Mouse (Mus musculus): Measurements from ENCODE around the gene Hspb8. TPM values are rescaled to one million over a fixed set of nuclear protein-coding genes. Genes with fewer than 3 reads are reported as not detected.

The Hspb8 gene
- polyA plus RNA-seq (2016; fragmentation: Nextera tagmentation; extraction: Ambion mirVana) = 8.5 and 8.6 TPM in 2 replicates

DNA sequence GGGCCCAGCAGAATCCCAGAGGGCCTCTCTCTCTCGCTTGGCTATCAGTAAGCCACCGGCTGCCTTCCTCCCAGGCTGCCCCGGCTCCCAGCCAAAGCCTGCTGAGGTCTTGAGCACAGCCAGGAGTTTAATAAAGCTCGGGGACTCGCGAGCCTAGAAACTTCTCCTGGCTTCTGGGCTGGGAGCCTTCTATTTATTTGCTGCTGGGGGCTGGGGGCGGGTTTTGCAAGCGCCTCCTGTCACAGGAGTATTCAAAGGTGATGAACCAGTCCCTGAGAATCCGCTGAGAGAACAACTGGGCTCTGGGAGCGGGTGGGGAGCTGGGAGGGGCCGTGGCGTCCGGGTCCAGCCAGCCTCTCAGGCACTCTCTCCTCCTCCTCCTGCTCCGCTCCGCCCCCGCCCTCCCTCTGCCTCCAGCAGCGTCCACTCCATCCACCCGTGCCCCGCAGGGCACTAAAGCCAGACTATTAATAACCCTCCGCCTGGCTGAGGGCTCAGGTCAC is at the start of gene Hspb8:
Hspb8 (minus strand) TSS at position 166 of the 503 bp plus-strand sequence.
- Histone ChIP-seq H3K4me3 (peak within 1 kb of the TSS; percentile 49), H3K27ac (peak within 1 kb of the TSS; percentile 84), H3K9me3 (no peaks in the 10 kb centered on the region), H3K27me3 (ENCODE audit: poor library complexity, severe bottlenecking) (peaks cover 28% of the 10 kb centered on the region), H3K36me3 (replicated peaks) (no peaks in the 10 kb centered on the region), H3K4me1 (peaks cover 57% of the 10 kb centered on the region)
- under 1% methylated on average over 20 of the region's 20 CpGs for WGBS
- DNase-seq (ENCODE audit: extremely low spot score, low spot score) = peak; percentile 55

DNA sequence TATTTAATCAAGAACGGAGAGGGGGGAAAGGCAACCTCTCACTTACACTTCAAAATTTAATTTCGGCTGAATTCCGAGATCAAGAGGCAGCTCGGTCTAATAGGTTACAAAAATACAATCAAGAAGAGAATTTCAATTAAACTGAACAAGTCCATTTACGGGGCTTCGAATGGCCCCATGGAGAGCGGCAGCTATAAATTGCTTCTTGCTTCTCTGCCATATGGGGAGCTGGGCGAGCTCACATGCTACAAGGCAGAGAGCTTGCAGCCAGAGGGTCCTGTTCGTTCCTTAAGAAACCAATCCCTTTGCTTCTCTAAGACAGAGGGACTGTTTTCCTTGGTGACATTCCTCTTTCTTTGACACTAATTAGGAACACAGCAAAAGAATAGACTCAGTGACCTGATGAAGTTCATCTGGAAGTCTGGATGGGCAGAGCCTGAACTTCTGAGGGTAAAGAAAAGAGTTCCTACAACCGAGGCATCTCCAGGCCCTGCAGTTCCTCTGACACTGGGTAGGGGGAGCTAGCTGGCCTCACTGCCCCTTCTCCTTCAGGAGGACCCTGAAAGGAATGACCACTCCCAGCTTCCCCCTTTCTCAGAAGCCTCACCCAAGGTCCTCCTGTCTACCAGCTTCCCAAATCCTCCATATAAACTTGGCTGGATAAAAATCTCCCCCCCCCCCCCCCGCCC is 38.8 kb upstream of the Hspb8 start:
- Histone ChIP-seq H3K36me3 (replicated peaks) (peaks cover 31% of the 10 kb centered on the region), H3K9me3 (peaks cover 17% of the 10 kb centered on the region), H3K4me3 (no peak overlapping the region), H3K27ac (no peak overlapping the region), H3K27me3 (ENCODE audit: poor library complexity, severe bottlenecking) (peaks cover 35% of the 10 kb centered on the region), H3K4me1 (peaks cover 24% of the 10 kb centered on the region)
- WGBS = 37% methylated on average over 11 of the region's 11 CpGs
- DNase-seq (ENCODE audit: extremely low spot score, low spot score) = peak; percentile 35

DNA sequence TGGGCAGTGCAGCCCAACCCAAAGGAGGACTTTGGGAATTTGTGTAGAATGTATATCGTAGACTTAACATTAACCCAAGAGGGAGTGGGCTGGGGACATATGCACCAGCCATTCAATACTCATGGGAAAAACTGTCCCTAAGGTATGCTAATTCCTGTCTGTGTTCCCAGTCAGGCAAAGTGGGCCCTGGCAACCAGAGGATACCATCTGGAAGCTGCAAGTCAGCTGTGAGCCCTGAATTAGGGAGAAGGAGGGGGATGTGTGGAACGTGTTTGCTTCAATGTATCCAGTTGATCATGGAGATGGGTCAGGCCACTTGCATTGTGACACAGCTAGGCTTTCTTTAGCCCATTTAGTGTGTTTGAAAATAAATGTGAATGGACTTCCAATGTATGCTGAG is 37.3 kb upstream of the Hspb8 start:
- no peak for DNase-seq (ENCODE audit: extremely low spot score, low spot score)
- Histone ChIP-seq H3K4me3 (no peak overlapping the region), H3K36me3 (replicated peaks) (peaks cover 15% of the 10 kb centered on the region), H3K27me3 (ENCODE audit: poor library complexity, severe bottlenecking) (peaks cover 50% of the 10 kb centered on the region), H3K4me1 (peaks cover 24% of the 10 kb centered on the region), H3K27ac (no peak overlapping the region), H3K9me3 (peaks cover 6% of the 10 kb centered on the region; the same call in 1 of the 2 replicates)
- WGBS = 89% methylated on average over 2 of the region's 2 CpGs

DNA sequence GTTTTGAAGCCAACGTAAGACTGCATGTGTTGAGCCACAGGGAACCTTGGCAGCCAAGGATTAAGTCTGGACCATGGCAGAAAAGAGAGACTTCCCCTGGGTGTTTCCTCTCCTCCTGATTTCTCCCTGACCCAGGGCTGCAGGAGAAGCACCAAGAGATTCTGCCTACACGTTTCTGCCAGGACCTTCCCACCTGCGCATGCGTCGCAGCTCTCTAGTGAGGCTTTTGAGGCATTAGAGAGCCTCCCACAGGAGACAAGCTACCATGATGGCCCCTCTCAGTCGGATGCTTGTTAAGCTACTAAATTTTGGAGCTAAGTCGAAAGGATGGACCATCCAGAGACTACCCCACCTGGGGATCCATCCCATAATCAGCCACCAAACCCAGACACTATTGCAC is 35.1 kb upstream of the Hspb8 start:
- Histone ChIP-seq H3K27me3 (ENCODE audit: poor library complexity, severe bottlenecking) (peaks cover 68% of the 10 kb centered on the region), H3K27ac (no peak overlapping the region), H3K36me3 (replicated peaks) (no peaks in the 10 kb centered on the region), H3K9me3 (no peaks in the 10 kb centered on the region), H3K4me3 (no peak overlapping the region), H3K4me1 (peaks cover 30% of the 10 kb centered on the region)
- DNase-seq (ENCODE audit: extremely low spot score, low spot score) = no peak
- WGBS = 83% methylated on average over 7 of the region's 7 CpGs

DNA sequence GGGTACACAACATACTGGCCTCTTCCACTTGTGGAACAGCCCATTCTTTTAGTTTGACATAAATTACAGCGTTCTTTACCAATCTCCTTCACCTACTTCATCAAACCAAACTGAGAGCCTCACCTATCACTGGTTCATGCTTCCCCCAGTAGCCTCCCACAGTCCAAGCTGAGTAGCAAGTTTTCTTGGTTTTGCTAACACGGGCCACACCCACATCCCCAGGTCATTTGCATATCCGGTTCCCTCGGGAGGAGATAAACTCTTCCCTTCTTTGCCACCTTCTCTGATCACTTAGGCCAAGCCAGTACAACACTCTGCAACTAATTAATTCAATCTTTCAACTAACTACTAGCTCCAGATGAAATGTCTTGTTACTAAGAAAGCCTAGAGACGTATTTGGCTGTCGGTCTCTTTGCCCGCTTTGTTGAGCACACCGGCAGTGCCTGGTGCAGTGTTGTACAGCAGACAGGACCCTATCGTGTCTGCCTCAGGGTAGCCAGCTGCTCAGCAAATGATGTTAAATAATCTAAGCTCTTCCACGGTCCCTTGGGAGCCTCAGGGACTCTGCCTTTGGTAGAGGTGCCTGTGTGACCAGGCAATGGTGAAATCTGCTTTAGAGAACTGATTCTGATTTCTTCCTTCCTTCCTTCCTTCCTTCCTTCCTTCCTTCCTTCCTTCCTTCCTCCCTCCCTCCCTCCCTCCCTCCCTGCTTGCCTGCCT is 34.3 kb upstream of the Hspb8 start:
- WGBS = 41% methylated on average over 10 of the region's 10 CpGs
- Histone ChIP-seq H3K27ac (no peak overlapping the region), H3K27me3 (ENCODE audit: poor library complexity, severe bottlenecking) (peaks cover 74% of the 10 kb centered on the region), H3K36me3 (replicated peaks) (peaks cover under 1% of the 10 kb centered on the region), H3K9me3 (no peaks in the 10 kb centered on the region), H3K4me1 (peaks cover 26% of the 10 kb centered on the region), H3K4me3 (0 out of 2 replicates have a peak overlapping the region, but pooled peaks have one; percentile 9)
- DNase-seq (ENCODE audit: extremely low spot score, low spot score) = no peak

DNA sequence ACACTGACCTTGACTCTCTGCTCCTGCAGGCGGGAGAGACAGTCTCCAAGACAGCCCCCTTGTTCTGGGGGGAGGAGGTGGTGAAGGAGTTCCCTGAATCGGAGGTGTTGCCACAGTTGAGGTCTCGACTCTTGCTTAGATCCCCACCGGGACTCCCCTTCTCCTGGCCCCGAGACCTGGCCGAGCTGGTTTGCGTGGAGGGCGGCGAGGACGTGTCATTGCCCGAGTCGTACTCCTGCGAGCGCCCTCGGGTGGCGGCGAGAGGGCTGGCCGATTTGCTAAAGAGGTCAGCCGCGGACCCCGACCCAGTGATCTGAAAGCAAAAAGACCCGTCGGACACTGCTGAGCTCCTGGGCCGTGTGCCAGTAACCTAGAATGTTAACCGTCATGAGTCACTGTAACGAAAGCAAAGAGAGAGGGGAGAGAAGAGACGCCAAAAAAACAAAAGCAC is 30.8 kb upstream of the Hspb8 start:
- WGBS = 3% methylated on average over 27 of the region's 27 CpGs
- Histone ChIP-seq H3K27ac (no peak overlapping the region), H3K27me3 (ENCODE audit: poor library complexity, severe bottlenecking) (peaks cover 84% of the 10 kb centered on the region), H3K36me3 (replicated peaks) (peaks cover 6% of the 10 kb centered on the region), H3K4me1 (peaks cover 22% of the 10 kb centered on the region), H3K4me3 (peak overlapping the region; percentile 40), H3K9me3 (no peaks in the 10 kb centered on the region)
- peak; percentile 65 for DNase-seq (ENCODE audit: extremely low spot score, low spot score)

DNA sequence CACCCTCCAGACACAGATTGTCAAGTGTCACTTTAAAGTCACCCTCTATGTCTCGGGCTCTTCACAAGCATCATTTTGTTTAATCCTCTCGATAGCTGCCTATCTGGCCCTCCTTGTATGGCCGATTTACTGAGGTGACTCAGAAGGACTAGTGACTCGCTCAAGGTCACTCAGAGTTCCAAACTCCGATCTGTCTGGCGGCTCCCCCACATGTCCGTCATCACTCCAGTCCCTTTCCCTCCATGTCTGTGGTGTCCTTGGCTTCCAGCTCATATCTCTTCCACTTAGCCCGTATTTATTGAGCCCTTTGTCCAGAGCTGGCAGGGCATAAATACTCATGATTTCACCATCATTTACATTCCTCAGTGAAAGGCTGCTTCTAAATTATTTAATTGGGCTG is 28.2 kb upstream of the Hspb8 start:
- no peaks in the 10 kb centered on the region for H3K9me3 ChIP-seq
- no peak for DNase-seq (ENCODE audit: extremely low spot score, low spot score)
- peaks cover 35% of the 10 kb centered on the region for H3K4me1 ChIP-seq
- peaks cover 91% of the 10 kb centered on the region for H3K27me3 ChIP-seq (ENCODE audit: poor library complexity, severe bottlenecking)
- WGBS = 92% methylated on average over 8 of the region's 8 CpGs
- no peak overlapping the region for H3K27ac ChIP-seq
- H3K36me3 ChIP-seq (replicated peaks) = peaks cover 6% of the 10 kb centered on the region
- H3K4me3 ChIP-seq = no peak overlapping the region

DNA sequence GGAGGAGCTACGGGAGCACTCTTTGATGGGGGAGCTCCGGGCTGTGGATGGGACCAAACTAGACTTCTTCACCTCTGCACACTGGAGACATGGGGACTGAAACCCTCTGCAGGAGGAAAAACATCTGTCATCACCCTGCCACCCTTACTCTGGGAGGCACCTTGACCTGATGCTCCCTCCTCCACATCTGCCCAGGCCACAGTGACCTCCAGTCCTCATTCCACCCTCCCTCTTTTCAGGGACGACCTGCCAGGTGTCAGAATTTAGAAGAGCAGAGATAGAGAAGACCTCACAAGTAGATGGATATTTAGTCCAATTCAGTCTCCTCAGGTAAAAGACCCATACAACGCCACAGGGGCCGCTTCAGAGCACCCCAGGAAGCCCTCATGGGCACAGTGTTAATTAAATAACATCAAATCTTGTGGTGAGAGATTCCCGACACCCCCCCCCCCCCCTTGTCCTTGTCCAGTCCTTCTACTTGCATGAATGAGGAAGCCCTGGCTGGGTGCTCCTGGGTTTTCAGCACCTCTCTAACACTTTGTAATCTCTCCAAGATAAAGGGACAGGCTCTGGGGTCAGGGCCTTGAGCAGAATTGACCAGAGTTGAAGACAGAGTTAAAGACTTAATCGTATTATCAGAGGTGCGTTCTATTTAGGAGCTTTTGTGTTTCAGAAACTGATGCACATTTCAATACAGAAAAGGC is 27.0 kb upstream of the Hspb8 start:
- Histone ChIP-seq H3K36me3 (replicated peaks) (peaks cover 6% of the 10 kb centered on the region), H3K9me3 (no peaks in the 10 kb centered on the region), H3K27ac (no peak overlapping the region), H3K4me3 (no peak overlapping the region), H3K4me1 (peaks cover 36% of the 10 kb centered on the region), H3K27me3 (ENCODE audit: poor library complexity, severe bottlenecking) (peaks cover 91% of the 10 kb centered on the region)
- WGBS = 59% methylated on average over 8 of the region's 8 CpGs
- no peak for DNase-seq (ENCODE audit: extremely low spot score, low spot score)

DNA sequence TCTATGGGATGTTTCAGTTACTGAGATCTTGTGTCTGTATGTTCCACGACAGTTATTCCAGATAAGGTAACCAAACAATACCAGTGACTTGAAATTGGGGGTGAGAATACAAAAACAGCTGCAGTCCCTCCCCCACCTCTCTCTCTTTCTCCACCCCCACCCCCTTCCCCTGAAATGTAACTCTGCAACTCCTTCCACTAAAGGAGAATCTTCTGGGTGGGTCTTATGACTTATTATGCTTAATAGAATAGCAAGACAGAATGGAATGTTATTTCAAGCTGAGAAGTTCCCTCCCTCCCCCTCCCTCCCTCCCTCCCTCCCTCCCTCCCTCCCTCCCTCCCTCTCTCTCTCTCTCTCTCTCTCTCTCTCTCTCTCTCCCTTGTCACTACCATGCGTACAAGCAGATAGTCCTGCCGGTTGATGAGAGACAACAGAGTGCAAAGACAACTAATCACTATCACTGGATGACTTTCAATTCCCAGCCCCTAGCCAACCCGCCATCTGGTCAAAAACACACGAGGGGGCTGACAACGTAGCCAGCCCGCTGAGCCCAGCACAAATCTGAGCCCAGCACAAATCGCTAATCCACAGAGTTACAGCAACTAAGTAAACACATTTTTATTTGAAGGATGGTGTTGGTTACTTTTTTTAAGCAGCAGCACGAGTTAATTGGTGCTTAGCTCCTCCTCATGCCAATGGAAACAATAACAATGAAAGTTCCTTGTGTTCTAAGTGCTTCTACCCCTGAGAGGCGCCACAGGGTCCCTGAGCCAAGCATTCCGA is 25.9 kb upstream of the Hspb8 start:
- H3K4me1 ChIP-seq = peaks cover 39% of the 10 kb centered on the region
- H3K27me3 ChIP-seq (ENCODE audit: poor library complexity, severe bottlenecking) = peaks cover 91% of the 10 kb centered on the region
- no peak for DNase-seq (ENCODE audit: extremely low spot score, low spot score)
- H3K36me3 ChIP-seq (replicated peaks) = peaks cover 14% of the 10 kb centered on the region
- H3K27ac ChIP-seq = no peak overlapping the region
- 7% methylated on average over 10 of the region's 11 CpGs for whole genome bisulfite sequencing
- no peaks in the 10 kb centered on the region for H3K9me3 ChIP-seq
- no peak overlapping the region for H3K4me3 ChIP-seq

DNA sequence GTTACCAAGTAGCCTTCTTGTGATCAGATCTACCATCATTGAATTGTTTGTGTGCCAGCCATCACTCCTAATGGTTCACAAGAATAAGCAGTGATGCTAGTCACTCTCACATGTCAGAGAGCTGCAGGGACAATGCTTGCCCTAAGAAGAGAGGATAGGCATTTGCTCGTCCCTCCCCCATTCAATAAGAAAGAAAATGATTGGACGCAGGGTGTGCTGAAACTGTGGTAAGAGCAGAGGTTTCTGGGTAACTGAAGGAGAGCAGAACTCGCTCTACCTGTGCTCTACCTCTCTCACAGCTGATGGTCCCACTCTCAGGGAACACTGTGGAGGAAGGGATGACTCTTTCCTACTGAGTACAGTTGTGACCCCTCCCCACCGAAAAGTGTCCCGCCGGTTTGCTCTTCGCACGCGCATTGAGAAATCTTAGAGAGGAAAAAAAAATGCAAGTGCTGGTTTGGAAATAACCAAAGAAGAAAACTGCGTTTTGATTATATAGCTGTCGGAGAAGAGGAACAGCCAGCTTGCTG is 25.2 kb upstream of the Hspb8 start:
- DNase-seq (ENCODE audit: extremely low spot score, low spot score) = no peak
- 49% methylated on average over 11 of the region's 11 CpGs for WGBS
- Histone ChIP-seq H3K27ac (no peak overlapping the region), H3K27me3 (ENCODE audit: poor library complexity, severe bottlenecking) (peaks cover 93% of the 10 kb centered on the region), H3K4me3 (peak overlapping the region; percentile 29), H3K9me3 (no peaks in the 10 kb centered on the region), H3K36me3 (replicated peaks) (peaks cover 14% of the 10 kb centered on the region), H3K4me1 (peaks cover 34% of the 10 kb centered on the region)

DNA sequence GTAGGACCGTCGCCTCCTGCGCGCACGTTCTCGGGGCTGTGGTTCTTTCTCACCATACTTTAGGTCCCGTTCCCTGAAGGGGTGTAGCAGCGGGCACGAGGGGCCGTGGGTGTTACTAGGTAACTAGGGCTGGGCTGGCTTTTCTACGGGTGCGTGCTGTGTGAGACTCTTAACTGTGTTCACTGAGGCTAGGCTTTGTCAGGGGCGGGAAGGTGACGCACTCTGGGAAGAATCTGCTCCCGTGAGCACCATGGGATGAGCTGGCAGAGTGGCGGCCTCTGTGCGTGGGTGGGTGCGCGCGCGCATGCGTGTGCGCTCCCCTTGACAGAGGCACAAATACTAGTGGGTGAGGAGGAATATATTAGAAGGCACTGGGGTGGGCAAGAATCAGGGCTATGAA is 23.9 kb upstream of the Hspb8 start:
- H3K4me3 ChIP-seq = no peak overlapping the region
- 45% methylated on average over 23 of the region's 23 CpGs for WGBS
- no peaks in the 10 kb centered on the region for H3K9me3 ChIP-seq
- peaks cover 9% of the 10 kb centered on the region for H3K36me3 ChIP-seq (replicated peaks)
- DNase-seq (ENCODE audit: extremely low spot score, low spot score) = no peak
- peaks cover 34% of the 10 kb centered on the region for H3K4me1 ChIP-seq
- H3K27me3 ChIP-seq (ENCODE audit: poor library complexity, severe bottlenecking) = peaks cover 86% of the 10 kb centered on the region
- no peak overlapping the region for H3K27ac ChIP-seq
